Mouse (Mus musculus) ES-CJ7 (cell line): ENCODE data around the gene Gm29133.

ENCODE experiments used
- DNase-seq: peaks from one replicate; pipeline ENCODE4 v3.0.0; 2011; ENCODE audit warnings: low read depth, low spot score

Gm29133 gene

GRCm38 (mm10) chr3:75747897-75748296 lies at the start of gene Gm29133:
Gm29133 (plus strand) TSS chr3:75748197.
- no peak for DNase-seq

- no peak for DNase-seq
Observed at GRCm38 (mm10) chr3:75699088-75699487, 48.9 kb upstream of the Gm29133 start.

- no peak for DNase-seq
Observed at GRCm38 (mm10) chr3:75701336-75701735, 46.7 kb upstream of the Gm29133 start.

- DNase-seq: no peak
Observed at GRCm38 (mm10) chr3:75706536-75706935, 41.5 kb upstream of the Gm29133 start.

GRCm38 (mm10) chr3:75713678-75714295 lies 34.2 kb upstream of the Gm29133 start:
- DNase-seq: no peak

- peak; percentile 17 for DNase-seq
Observed at GRCm38 (mm10) chr3:75720663-75721062, 27.3 kb upstream of the Gm29133 start.

GRCm38 (mm10) chr3:75730982-75731600 lies 16.9 kb upstream of the Gm29133 start:
- no peak for DNase-seq

- no peak for DNase-seq
Observed at GRCm38 (mm10) chr3:75743664-75744437, 4.1 kb upstream of the Gm29133 start.

- DNase-seq: no peak
Observed at GRCm38 (mm10) chr3:75745343-75745742, 2.7 kb upstream of the Gm29133 start.

- DNase-seq: no peak
Observed at GRCm38 (mm10) chr3:75763351-75763750, 15.4 kb downstream of the Gm29133 start.

GRCm38 (mm10) chr3:75774253-75774652 lies 26.3 kb downstream of the Gm29133 start:
- DNase-seq: no peak

GRCm38 (mm10) chr3:75808001-75808400 lies 60.0 kb downstream of the Gm29133 start:
- DNase-seq: no peak

- no peak for DNase-seq
Observed at GRCm38 (mm10) chr3:75823934-75824333, 75.9 kb downstream of the Gm29133 start.

- DNase-seq: no peak
Observed at GRCm38 (mm10) chr3:75824458-75824857, 76.5 kb downstream of the Gm29133 start.

GRCm38 (mm10) chr3:75834827-75835226 lies 86.8 kb downstream of the Gm29133 start:
- DNase-seq: no peak

GRCm38 (mm10) chr3:75835286-75835967 lies 87.4 kb downstream of the Gm29133 start:
- DNase-seq: no peak
